Mouse (Mus musculus) embryo, embryonic 11.5 days (tissue): ENCODE data around the gene Dnm1l.
"Not testable (repeated sequence)": the region's sequence is repeated elsewhere in the genome, so short reads cannot be mapped to it uniquely, and the experiment has no call there.

Experiments
- DNase-seq: peaks from one replicate; pipeline ENCODE4 v3.0.0-alpha.2; 2012; ENCODE audit warnings: low read depth, low spot score

Gene Dnm1l

GRCm38 (mm10) chr16:16358481-16359100, at the start of gene Dnm1l:
Gene Dnm1l (minus strand): TSS chr16:16358959.
- peak; percentile 82 for DNase-seq

GRCm38 (mm10) chr16:16367217-16367616, 8.5 kb upstream of the Dnm1l start:
- not testable (repeated sequence) for DNase-seq

GRCm38 (mm10) chr16:16359101-16359482, 333 bp upstream of the Dnm1l start:
- not testable (repeated sequence) for DNase-seq

GRCm38 (mm10) chr16:16357908-16358307, 851 bp downstream of the Dnm1l start:
- no peak for DNase-seq

GRCm38 (mm10) chr16:16346420-16346819, 12.3 kb downstream of the Dnm1l start:
- DNase-seq, result no peak

GRCm38 (mm10) chr16:16325775-16326336, 32.9 kb downstream of the Dnm1l start:
- DNase-seq, result no peak

- no peak for DNase-seq
Measured at GRCm38 (mm10) chr16:16311319-16311718, 47.4 kb downstream of the Dnm1l start.

GRCm38 (mm10) chr16:16303888-16304287, 54.9 kb downstream of the Dnm1l start:
- no peak for DNase-seq

- DNase-seq, result no peak
Measured at GRCm38 (mm10) chr16:16303138-16303827, 55.5 kb downstream of the Dnm1l start.

GRCm38 (mm10) chr16:16302369-16303137, 56.2 kb downstream of the Dnm1l start, which contains the start of gene Yars2:
Gene Yars2 (plus strand): TSS chr16:16302965.
- peak; percentile 89 for DNase-seq

GRCm38 (mm10) chr16:16273752-16274151, 85.0 kb downstream of the Dnm1l start:
- DNase-seq, result no peak

- DNase-seq, result no peak
Measured at GRCm38 (mm10) chr16:16272978-16273377, 85.8 kb downstream of the Dnm1l start.

GRCm38 (mm10) chr16:16262436-16262835, 96.3 kb downstream of the Dnm1l start:
- DNase-seq, result no peak
